Mouse (Mus musculus): ENCODE data around the gene Slc16a10.

The Slc16a10 gene

GRCm38 (mm10) chr10:40069270-40069669 lies 72.8 kb downstream of the Slc16a10 start:
- no peak for DNase-seq (ENCODE audit: low spot score in 2 of 2)

GRCm38 (mm10) chr10:40068595-40068994 lies 73.5 kb downstream of the Slc16a10 start:
- no peak for DNase-seq (ENCODE audit: low spot score in 2 of 2)

- no peak for DNase-seq (ENCODE audit: low spot score in 2 of 2)
Observed at GRCm38 (mm10) chr10:40067529-40067928, 74.5 kb downstream of the Slc16a10 start.

- DNase-seq (ENCODE audit: low spot score in 2 of 2) = no peak
Observed at GRCm38 (mm10) chr10:40067071-40067470, 75.0 kb downstream of the Slc16a10 start.

GRCm38 (mm10) chr10:40065357-40065756 lies 76.7 kb downstream of the Slc16a10 start:
- no peak for DNase-seq (ENCODE audit: low spot score in 2 of 2)

GRCm38 (mm10) chr10:40063291-40063890 lies 78.7 kb downstream of the Slc16a10 start:
- no peak for DNase-seq (ENCODE audit: low spot score in 2 of 2)

- no peak for DNase-seq (ENCODE audit: low spot score in 2 of 2)
Observed at GRCm38 (mm10) chr10:40062812-40063211, 79.2 kb downstream of the Slc16a10 start.

- no peak for DNase-seq (ENCODE audit: low spot score in 2 of 2)
Observed at GRCm38 (mm10) chr10:40061926-40062325, 80.1 kb downstream of the Slc16a10 start.

- no peak for DNase-seq (ENCODE audit: low spot score in 2 of 2)
Observed at GRCm38 (mm10) chr10:40058786-40059120, 83.3 kb downstream of the Slc16a10 start.

- no peak for DNase-seq (ENCODE audit: low spot score in 2 of 2)
Observed at GRCm38 (mm10) chr10:40058062-40058785, 83.8 kb downstream of the Slc16a10 start.

- DNase-seq (ENCODE audit: low spot score in 2 of 2) = no peak
Observed at GRCm38 (mm10) chr10:40057615-40058014, 84.4 kb downstream of the Slc16a10 start.

- DNase-seq (ENCODE audit: low spot score in 2 of 2) = no peak
Observed at GRCm38 (mm10) chr10:40054455-40054854, 87.6 kb downstream of the Slc16a10 start.

GRCm38 (mm10) chr10:40053896-40054295 lies 88.2 kb downstream of the Slc16a10 start:
- DNase-seq (ENCODE audit: low spot score in 2 of 2) = peak in 1 of 2 experiments; percentile 46

- no peak for DNase-seq (ENCODE audit: low spot score in 2 of 2)
Observed at GRCm38 (mm10) chr10:40053257-40053895, 88.7 kb downstream of the Slc16a10 start.

- DNase-seq (ENCODE audit: low spot score in 2 of 2) = no peak
Observed at GRCm38 (mm10) chr10:40051997-40052396, 90.1 kb downstream of the Slc16a10 start.

- DNase-seq (ENCODE audit: low spot score in 2 of 2) = no peak
Observed at GRCm38 (mm10) chr10:40050763-40051162, 91.3 kb downstream of the Slc16a10 start.

- DNase-seq (ENCODE audit: low spot score in 2 of 2) = peak in 1 of 2 experiments; percentile 23
Observed at GRCm38 (mm10) chr10:40041339-40041738, 100.7 kb downstream of the Slc16a10 start.

GRCm38 (mm10) chr10:40036686-40037560 lies 105.1 kb downstream of the Slc16a10 start:
- peak; percentile 76 to 83 for DNase-seq (ENCODE audit: low spot score in 2 of 2)

- DNase-seq (ENCODE audit: low spot score in 2 of 2) = peak in 1 of 2 experiments; percentile 18
Observed at GRCm38 (mm10) chr10:40034956-40035355, 107.1 kb downstream of the Slc16a10 start.

- no peak for DNase-seq (ENCODE audit: low spot score in 2 of 2)
Observed at GRCm38 (mm10) chr10:40032897-40033296, 109.2 kb downstream of the Slc16a10 start.

GRCm38 (mm10) chr10:40030716-40031115 lies 111.3 kb downstream of the Slc16a10 start:
- DNase-seq (ENCODE audit: low spot score in 2 of 2) = no peak

- no peak for DNase-seq (ENCODE audit: low spot score in 2 of 2)
Observed at GRCm38 (mm10) chr10:40029610-40030009, 112.4 kb downstream of the Slc16a10 start.

Measured in right cerebral cortex, postnatal 10 days (tissue).